Mouse (Mus musculus): ENCODE measurements around the gene Scrn3.

DNA sequence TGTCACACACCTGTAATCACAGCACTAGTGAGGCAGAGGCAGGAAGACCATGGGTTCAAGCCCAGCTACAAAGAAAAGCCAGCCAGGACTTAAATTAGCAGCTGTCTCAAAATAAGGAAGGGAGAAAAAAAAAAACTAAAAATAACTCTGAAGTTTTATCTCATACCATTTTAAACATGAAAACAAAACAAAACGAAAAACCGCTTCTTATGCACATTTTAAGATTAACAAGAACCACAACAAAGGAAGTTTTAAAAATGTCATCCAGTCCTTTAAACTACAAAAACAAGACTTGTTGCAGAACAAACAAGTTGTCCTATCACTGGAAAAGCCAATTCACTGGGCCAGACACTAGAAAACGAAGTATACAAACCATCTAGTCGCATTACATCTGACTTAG lies 72.8 kb downstream of the Scrn3 start:
- TF ChIP-seq CTCF (IDR thresholded peaks at IDR 0.05; ENCODE audit: low read depth, low read length), result no peak
- no peak for TF ChIP-seq TAL1 (conservative IDR thresholded peaks at IDR 0.05; ENCODE audit: low read depth, low read length)

Data from G1E (cell line).